Mouse (Mus musculus) hindlimb bud, embryonic 11.5 days (tissue): Measurements from ENCODE around the gene Gm48552.

Source experiments
- DNase-seq: peaks from one replicate; pipeline ENCODE4 v3.0.0-alpha.2; 2012; ENCODE audit warnings: low read depth, low spot score; ENCODE audit errors: extremely low spot score

Gene Gm48552

GRCm38 (mm10) chr10:81418216-81419070 is 29.6 kb downstream of the Gm48552 start:
- DNase-seq, result no peak

DNA sequence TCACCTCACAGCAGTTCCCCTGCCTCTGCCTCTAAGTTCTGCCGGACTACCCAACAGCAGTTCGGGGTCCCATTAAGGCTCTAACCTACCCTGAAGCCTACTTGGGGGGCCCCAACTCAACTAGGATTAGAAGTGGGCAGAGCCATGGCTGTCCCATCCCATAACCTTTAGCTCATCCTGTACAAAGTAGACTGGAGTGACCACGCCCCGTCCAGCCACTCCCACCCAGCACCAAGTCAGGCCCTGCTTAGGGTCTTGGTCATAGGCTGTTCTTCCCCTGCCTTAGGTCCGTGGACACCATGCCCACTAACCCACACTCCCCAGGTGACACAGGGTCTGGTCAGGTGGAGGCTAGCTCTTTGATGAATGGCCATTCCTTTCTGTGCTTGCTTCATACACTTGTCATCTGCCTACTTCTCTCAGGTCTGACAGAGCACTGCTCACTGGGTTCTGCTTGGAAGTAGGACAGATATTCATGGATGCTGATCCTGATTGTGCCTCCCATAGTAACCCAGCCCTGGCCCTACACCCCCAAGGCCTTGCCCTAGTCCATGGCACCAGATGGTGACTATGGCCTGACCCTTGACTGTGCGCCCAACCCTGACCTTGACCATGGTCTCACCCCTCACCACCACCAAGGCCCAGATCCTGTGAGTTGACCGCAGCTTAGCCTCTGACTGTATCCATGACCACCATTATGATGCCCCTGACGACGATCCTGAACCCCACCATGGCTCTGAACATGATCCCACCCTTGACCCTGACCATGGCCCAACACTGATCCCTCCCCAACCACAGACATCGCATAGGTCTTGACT is 30.5 kb downstream of the Gm48552 start:
- DNase-seq, result no peak

DNA sequence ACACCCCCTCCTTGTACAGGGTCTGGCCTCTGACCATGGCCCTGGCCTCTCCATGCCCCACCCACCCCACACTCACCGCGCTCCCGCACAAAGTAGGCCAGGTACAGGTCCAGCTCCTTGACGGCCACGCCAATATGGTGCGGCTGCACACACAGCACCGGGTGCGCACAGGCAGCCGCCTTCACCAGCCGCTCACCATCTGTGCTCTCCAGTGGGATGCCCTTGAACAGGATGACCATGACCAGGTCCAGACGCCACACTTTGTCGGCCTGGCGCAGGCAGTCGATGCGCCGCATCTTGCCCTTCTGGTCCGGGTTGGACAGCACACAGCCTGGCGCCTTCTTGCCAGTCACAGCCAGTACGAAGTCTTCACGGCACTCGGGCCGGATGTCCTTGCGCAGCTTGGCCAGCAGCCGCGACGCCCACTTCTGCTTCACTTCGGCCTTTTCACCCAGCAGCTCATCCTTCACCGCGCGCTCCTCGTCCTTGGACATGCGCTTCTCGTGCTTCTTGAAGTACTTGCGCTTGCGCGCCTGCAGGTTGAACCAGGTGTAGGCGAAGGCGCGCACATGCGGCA is 31.5 kb downstream of the Gm48552 start:
- DNase-seq, result no peak

- no peak for DNase-seq
Observed at GRCm38 (mm10) chr10:81421041-81421796, 32.4 kb downstream of the Gm48552 start.

- no peak for DNase-seq
Observed at GRCm38 (mm10) chr10:81421797-81422100, 32.9 kb downstream of the Gm48552 start.

- no peak for DNase-seq
Observed at GRCm38 (mm10) chr10:81422191-81422590, 33.4 kb downstream of the Gm48552 start.

- DNase-seq, result no peak
Observed at GRCm38 (mm10) chr10:81422661-81423217, 33.9 kb downstream of the Gm48552 start.

DNA sequence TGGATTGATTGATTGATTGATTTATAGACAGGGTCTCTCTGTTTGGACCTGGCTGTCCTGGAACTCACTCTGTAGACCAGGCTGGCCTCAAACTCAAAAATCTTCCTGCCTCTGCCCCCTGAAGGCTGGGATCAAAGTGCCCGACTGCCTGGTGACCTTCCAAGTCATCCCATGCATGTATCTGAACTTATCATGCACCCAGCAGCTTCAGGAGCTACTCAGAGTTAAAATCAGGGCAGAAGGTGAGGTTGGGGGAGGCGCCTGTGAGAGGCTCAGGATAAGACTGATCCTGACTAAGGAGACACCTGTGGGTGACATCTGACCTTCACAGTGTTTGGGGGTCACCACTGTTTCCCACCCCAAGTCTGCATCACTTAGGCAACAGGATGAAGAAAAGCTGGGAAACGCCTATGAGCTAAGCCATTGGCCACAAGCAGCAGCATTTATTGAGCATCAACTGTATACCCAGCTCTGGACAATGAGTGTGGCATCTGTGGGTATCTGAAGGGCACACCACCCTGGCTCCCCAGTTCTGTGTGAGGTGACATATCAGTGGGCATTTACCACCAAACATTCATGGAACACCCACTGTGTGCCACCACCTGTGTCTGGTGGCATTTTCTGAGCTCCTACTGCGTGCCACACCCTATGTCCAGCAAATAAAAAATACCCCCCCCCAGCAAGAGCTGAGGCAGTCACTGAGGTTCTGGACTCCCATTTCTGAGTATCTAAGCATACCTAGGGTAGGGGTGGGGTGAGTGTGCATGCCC is 34.9 kb downstream of the Gm48552 start:
- no peak for DNase-seq

GRCm38 (mm10) chr10:81424246-81425051 is 35.6 kb downstream of the Gm48552 start:
- DNase-seq, result no peak

GRCm38 (mm10) chr10:81425236-81425850 is 36.5 kb downstream of the Gm48552 start:
- DNase-seq, result no peak

- no peak for DNase-seq
Observed at GRCm38 (mm10) chr10:81426081-81426671, 37.4 kb downstream of the Gm48552 start.

DNA sequence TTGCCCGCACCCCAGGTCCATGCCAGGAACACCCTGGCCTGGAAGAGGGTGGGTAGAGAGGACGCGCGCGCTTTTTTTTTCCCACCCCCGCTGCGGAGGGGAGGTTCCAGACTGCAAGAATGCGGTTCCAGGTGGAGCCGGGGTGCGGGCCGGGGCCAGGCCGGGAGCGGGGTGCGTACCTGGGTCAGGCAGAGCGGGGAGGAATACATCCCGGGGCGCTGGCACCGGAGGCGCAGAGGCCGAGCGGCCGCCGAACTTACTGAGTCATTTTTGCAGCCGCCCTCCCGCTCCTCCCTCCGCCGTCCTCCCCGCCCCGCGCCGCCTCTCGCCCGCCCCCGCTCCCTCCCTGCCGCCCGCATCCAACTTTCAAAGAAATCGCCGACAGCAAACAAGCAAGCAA is 38.1 kb downstream of the Gm48552 start:
- no peak for DNase-seq

- no peak for DNase-seq
Observed at GRCm38 (mm10) chr10:81427327-81427726, 38.5 kb downstream of the Gm48552 start.

DNA sequence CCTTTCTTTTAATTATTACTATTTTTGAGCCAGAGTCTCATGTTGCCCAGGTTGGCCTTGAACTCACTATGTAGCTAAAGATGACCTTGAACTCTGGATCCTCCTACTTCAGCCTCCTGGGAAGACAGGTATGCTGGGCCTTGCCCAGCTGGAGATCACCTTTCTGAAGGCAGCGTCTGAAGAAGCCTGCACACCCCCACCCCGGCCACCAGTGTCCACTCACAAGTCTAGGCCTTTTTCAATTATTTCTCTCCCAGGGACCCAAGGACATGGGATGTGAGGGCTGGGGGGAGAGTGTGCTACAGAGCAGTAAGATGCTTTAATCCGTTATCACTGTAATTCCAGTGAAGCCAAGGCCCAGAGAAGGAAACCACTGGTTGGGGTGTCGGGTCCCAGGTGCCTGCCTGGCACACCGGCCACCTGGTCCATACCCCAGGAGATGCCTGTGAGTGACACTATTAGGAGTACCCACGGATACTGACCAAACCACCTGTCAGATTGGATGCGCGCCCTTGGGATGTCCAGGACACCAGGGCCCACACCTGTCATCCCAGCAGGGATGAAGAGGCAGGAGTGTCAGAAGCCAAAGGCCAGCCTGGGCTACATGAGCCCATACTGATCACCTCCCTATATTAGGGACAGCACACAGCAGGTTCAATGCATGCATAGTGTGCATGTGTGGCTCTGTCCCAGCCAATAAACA is 39.1 kb downstream of the Gm48552 start:
- DNase-seq, result no peak

DNA sequence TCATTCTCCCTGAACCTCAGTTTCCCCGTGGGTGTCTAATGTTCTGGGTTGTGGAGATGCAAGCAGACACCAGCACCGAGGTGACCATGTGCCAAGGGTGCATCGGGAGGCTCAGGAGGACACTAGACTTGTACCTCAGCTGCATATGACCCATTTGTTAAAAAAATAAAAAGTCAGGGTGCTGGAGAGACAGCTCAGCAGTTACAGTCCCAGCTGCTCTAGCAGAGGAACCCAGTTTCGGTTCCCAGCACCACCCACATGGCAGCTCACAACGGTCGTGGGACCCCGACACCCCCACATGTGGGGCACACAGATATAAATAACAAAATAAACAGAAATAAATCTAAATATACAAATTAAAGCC is 39.7 kb downstream of the Gm48552 start:
- no peak for DNase-seq

DNA sequence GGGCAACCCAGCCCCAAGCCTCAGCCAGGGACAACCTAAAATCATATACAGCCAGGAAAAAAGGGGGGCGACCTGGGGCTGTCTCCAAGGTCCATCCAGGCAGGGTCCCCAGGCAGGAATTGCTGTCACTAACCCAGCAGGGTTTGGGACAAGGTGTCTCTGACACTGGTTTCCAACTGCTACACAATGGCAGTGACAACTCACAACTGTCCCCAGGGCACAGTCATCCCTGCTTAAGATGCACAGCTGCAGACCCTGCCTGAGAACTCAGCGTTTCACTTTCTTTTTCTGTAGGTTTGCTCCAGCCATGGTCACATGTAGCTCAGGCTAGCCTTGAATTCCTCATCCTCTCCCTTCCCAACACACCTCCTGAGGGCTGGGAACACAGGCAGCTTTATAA is 40.3 kb downstream of the Gm48552 start:
- DNase-seq, result no peak

GRCm38 (mm10) chr10:81429605-81430061 is 40.8 kb downstream of the Gm48552 start:
- no peak for DNase-seq
